Mouse (Mus musculus): Measurements from ENCODE around the gene Klk1b3. TPM values are rescaled to one million over a fixed set of nuclear protein-coding genes. Genes with fewer than 3 reads are reported as not detected.
"Not testable (repeated sequence)": the region's sequence is repeated elsewhere in the genome, so short reads cannot be mapped to it uniquely, and the experiment has no call there.

The Klk1b3 gene
- total RNA-seq (2014; rRNA removed) (not detected in 2 replicates), polyA plus RNA-seq (2015; fragmentation: Nextera tagmentation; extraction: Ambion mirVana) (not detected in 2 replicates)

GRCm38 (mm10) chr7:44197891-44198290 lies at the start of gene Klk1b3:
Klk1b3 (plus strand) TSS chr7:44198191.
- WGBS = 71% methylated on average over 3 of the region's 3 CpGs
- H3K4me1 ChIP-seq (ENCODE audit: insufficient read depth) = no peaks in the 10 kb centered on the region
- H3K9ac ChIP-seq = no peak within 1 kb of the TSS
- no peak for TF ChIP-seq CTCF (IDR thresholded peaks at IDR 0.05; ENCODE audit: low read depth)
- H3K27me3 ChIP-seq (ENCODE audit: insufficient read depth, low read length) = no peaks in the 10 kb centered on the region
- H3K36me3 ChIP-seq (ENCODE audit: insufficient read depth) = no peaks in the 10 kb centered on the region
- no peak within 1 kb of the TSS for H3K4me3 ChIP-seq (ENCODE audit: low read depth, low read length)
- no peaks in the 10 kb centered on the region for H3K9me3 ChIP-seq (ENCODE audit: low read length)
- no peak within 1 kb of the TSS for H3K27ac ChIP-seq (ENCODE audit: low read depth, low read length)
- no peak within 1 kb of the TSS for H3K4me2 ChIP-seq (ENCODE audit: low read depth)
- ATAC-seq (no peak), DNase-seq (no peak)

- WGBS = 21% methylated on average over 9 of the region's 9 CpGs
- no peaks in the 10 kb centered on the region for H3K4me1 ChIP-seq (ENCODE audit: insufficient read depth)
Measured at GRCm38 (mm10) chr7:44179299-44180045, 18.5 kb upstream of the Klk1b3 start.

GRCm38 (mm10) chr7:44186516-44186915 lies 11.5 kb upstream of the Klk1b3 start:
- not testable (repeated sequence) for H3K9me3 ChIP-seq (ENCODE audit: low read length); H3K27me3 ChIP-seq (ENCODE audit: insufficient read depth, low read length); H3K4me1 ChIP-seq (ENCODE audit: insufficient read depth); H3K27ac ChIP-seq (ENCODE audit: low read depth, low read length); DNase-seq; ATAC-seq; H3K9ac ChIP-seq; H3K36me3 ChIP-seq (ENCODE audit: insufficient read depth); H3K4me3 ChIP-seq (ENCODE audit: low read depth, low read length); H3K4me2 ChIP-seq (ENCODE audit: low read depth)
- WGBS = 66% methylated on average over 8 of the region's 8 CpGs

More at GRCm38 (mm10) chr7:44179299-44180045, 18.5 kb upstream of the Klk1b3 start:
- Histone ChIP-seq H3K9ac (no peak overlapping the region), H3K27ac (ENCODE audit: low read depth, low read length) (no peak overlapping the region), H3K27me3 (ENCODE audit: insufficient read depth, low read length) (no peaks in the 10 kb centered on the region), H3K36me3 (ENCODE audit: insufficient read depth) (no peaks in the 10 kb centered on the region), H3K4me3 (ENCODE audit: low read depth, low read length) (no peak overlapping the region), H3K4me2 (ENCODE audit: low read depth) (no peak overlapping the region), H3K9me3 (ENCODE audit: low read length) (no peaks in the 10 kb centered on the region)
- no peak for ATAC-seq
- DNase-seq = no peak
- TF ChIP-seq CTCF (IDR thresholded peaks at IDR 0.05; ENCODE audit: low read depth) = no peak

GRCm38 (mm10) chr7:44187936-44188335 lies 10.1 kb upstream of the Klk1b3 start, which contains the start of gene Klk1b24:
Klk1b24 (plus strand) TSS chr7:44188236.
- not testable (repeated sequence) for ATAC-seq; H3K4me2 ChIP-seq (ENCODE audit: low read depth); H3K4me1 ChIP-seq (ENCODE audit: insufficient read depth)

GRCm38 (mm10) chr7:44193466-44193865 lies 4.5 kb upstream of the Klk1b3 start:
- not testable (repeated sequence) for H3K4me3 ChIP-seq (ENCODE audit: low read depth, low read length); H3K27ac ChIP-seq (ENCODE audit: low read depth, low read length); H3K9me3 ChIP-seq (ENCODE audit: low read length); ATAC-seq; H3K4me2 ChIP-seq (ENCODE audit: low read depth); DNase-seq; H3K27me3 ChIP-seq (ENCODE audit: insufficient read depth, low read length); H3K9ac ChIP-seq; H3K36me3 ChIP-seq (ENCODE audit: insufficient read depth); H3K4me1 ChIP-seq (ENCODE audit: insufficient read depth)
- WGBS = 95% methylated on average over 1 of the region's 1 CpGs

More at GRCm38 (mm10) chr7:44187936-44188335, 10.1 kb upstream of the Klk1b3 start, which contains the start of gene Klk1b24:
- not testable (repeated sequence) for H3K36me3 ChIP-seq (ENCODE audit: insufficient read depth); H3K4me3 ChIP-seq (ENCODE audit: low read depth, low read length); H3K9ac ChIP-seq; H3K27ac ChIP-seq (ENCODE audit: low read depth, low read length); DNase-seq; H3K27me3 ChIP-seq (ENCODE audit: insufficient read depth, low read length); H3K9me3 ChIP-seq (ENCODE audit: low read length)

GRCm38 (mm10) chr7:44207135-44207534 lies 9.1 kb downstream of the Klk1b3 start, which contains the start of gene Klk1b4:
Klk1b4 (plus strand) TSS chr7:44207435.
- not testable (repeated sequence) for DNase-seq; H3K9ac ChIP-seq; H3K27ac ChIP-seq (ENCODE audit: low read depth, low read length); ATAC-seq; H3K4me2 ChIP-seq (ENCODE audit: low read depth); H3K4me1 ChIP-seq (ENCODE audit: insufficient read depth); H3K27me3 ChIP-seq (ENCODE audit: insufficient read depth, low read length); H3K4me3 ChIP-seq (ENCODE audit: low read depth, low read length); H3K9me3 ChIP-seq (ENCODE audit: low read length); H3K36me3 ChIP-seq (ENCODE audit: insufficient read depth)
- WGBS = 55% methylated on average over 3 of the region's 3 CpGs

GRCm38 (mm10) chr7:44208307-44208706 lies 10.3 kb downstream of the Klk1b3 start:
- 84% methylated on average over 3 of the region's 3 CpGs for WGBS
- no peak for ATAC-seq

More at GRCm38 (mm10) chr7:44208307-44208706, 10.3 kb downstream of the Klk1b3 start:
- Histone ChIP-seq H3K9me3 (ENCODE audit: low read length) (no peaks in the 10 kb centered on the region), H3K27me3 (ENCODE audit: insufficient read depth, low read length) (no peaks in the 10 kb centered on the region), H3K36me3 (ENCODE audit: insufficient read depth) (no peaks in the 10 kb centered on the region), H3K4me1 (ENCODE audit: insufficient read depth) (no peaks in the 10 kb centered on the region), H3K4me3 (ENCODE audit: low read depth, low read length) (no peak overlapping the region), H3K9ac (no peak overlapping the region), H3K27ac (ENCODE audit: low read depth, low read length) (no peak overlapping the region), H3K4me2 (ENCODE audit: low read depth) (no peak overlapping the region)
- TF ChIP-seq CTCF (IDR thresholded peaks at IDR 0.05; ENCODE audit: low read depth) = no peak
- no peak for DNase-seq

Data from forebrain, postnatal 0 days (tissue).